Mouse (Mus musculus) G1E (cell line): ENCODE data around the gene Olfr1293-ps. TPM values are rescaled to one million over a fixed set of nuclear protein-coding genes. Genes with fewer than 3 reads are reported as not detected.

Source experiments
- polyA plus RNA-seq: library from polyadenylated mRNA; stranded (reverse); fragments of >175 nt; gene quantifications from 2 replicates; pipeline ENCODE4 v1.2.3, GENCODE M21; 2012
- total RNA-seq, 2 experiments: library from RNA; stranded (forward) in 1 of 2; stranded (reverse) in 1 of 2; fragments of 200-1000 nt in 1 of 2; fragments of >200 nt in 1 of 2; fragmentation: Nextera tagmentation in 1 of 2; gene quantifications; 2 replicates each; pipeline ENCODE4 v1.2.3; 2014 to 2017

Olfr1293-ps gene
- total and polyA plus RNA-seq, 3 experiments = 0.05 TPM; not detected in 2

Other genes starting within 250 kb of the Olfr1293-ps start
- gene Olfr1278, start 235.1 kb upstream of the Olfr1293-ps start, total RNA-seq (2014; fragmentation: Nextera tagmentation) = not detected in 2 replicates
- gene Olfr1278, start 235.1 kb upstream of the Olfr1293-ps start, total RNA-seq (2017) = under 0.01 and 0.22 TPM in 2 replicates
- gene Olfr1278, start 235.1 kb upstream of the Olfr1293-ps start, polyA plus RNA-seq = not detected in 2 replicates
- gene Olfr1279, start 224.6 kb upstream of the Olfr1293-ps start, total RNA-seq (2014; fragmentation: Nextera tagmentation) = not detected in 2 replicates
- 0.16 TPM in 1 of 2 replicates, not detected in the other for gene Olfr1279, start 224.6 kb upstream of the Olfr1293-ps start, total RNA-seq (2017)
- gene Olfr1279, start 224.6 kb upstream of the Olfr1293-ps start, polyA plus RNA-seq = not detected in 2 replicates
- not detected in 2 replicates for gene Olfr1280, start 211.2 kb upstream of the Olfr1293-ps start, total RNA-seq (2014; fragmentation: Nextera tagmentation)
- 0.12 and 0.22 TPM in 2 replicates for gene Olfr1280, start 211.2 kb upstream of the Olfr1293-ps start, total RNA-seq (2017)
- not detected in 2 replicates for gene Olfr1280, start 211.2 kb upstream of the Olfr1293-ps start, polyA plus RNA-seq
- gene Olfr1281, start 198.7 kb upstream of the Olfr1293-ps start, total RNA-seq (2014; fragmentation: Nextera tagmentation) = not detected in 2 replicates
- gene Olfr1281, start 198.7 kb upstream of the Olfr1293-ps start, total RNA-seq (2017) = 0.05 and 0.23 TPM in 2 replicates
- gene Olfr1281, start 198.7 kb upstream of the Olfr1293-ps start, polyA plus RNA-seq = not detected in 2 replicates
- gene Olfr1282, start 189.1 kb upstream of the Olfr1293-ps start, total RNA-seq (2014; fragmentation: Nextera tagmentation) = not detected in 2 replicates
- gene Olfr1282, start 189.1 kb upstream of the Olfr1293-ps start, total RNA-seq (2017) = 0.12 TPM in 1 of 2 replicates, not detected in the other
- gene Olfr1282, start 189.1 kb upstream of the Olfr1293-ps start, polyA plus RNA-seq = not detected in 2 replicates
- not detected in 2 replicates for gene Olfr1283, start 158.4 kb upstream of the Olfr1293-ps start, total RNA-seq (2014; fragmentation: Nextera tagmentation)
- 0.11 and 0.17 TPM in 2 replicates for gene Olfr1283, start 158.4 kb upstream of the Olfr1293-ps start, total RNA-seq (2017)
- not detected in 2 replicates for gene Olfr1283, start 158.4 kb upstream of the Olfr1293-ps start, polyA plus RNA-seq
- not detected in 2 replicates for gene Olfr1284, start 149.7 kb upstream of the Olfr1293-ps start, total RNA-seq (2014; fragmentation: Nextera tagmentation)
- not detected in 2 replicates for gene Olfr1284, start 149.7 kb upstream of the Olfr1293-ps start, total RNA-seq (2017)
- not detected in 2 replicates for gene Olfr1284, start 149.7 kb upstream of the Olfr1293-ps start, polyA plus RNA-seq
- gene Olfr1286, start 102.1 kb upstream of the Olfr1293-ps start, total RNA-seq (2014; fragmentation: Nextera tagmentation) = not detected in 2 replicates
- 0.22 and 0.70 TPM in 2 replicates for gene Olfr1286, start 102.1 kb upstream of the Olfr1293-ps start, total RNA-seq (2017)
- not detected in 2 replicates for gene Olfr1286, start 102.1 kb upstream of the Olfr1293-ps start, polyA plus RNA-seq
- gene Olfr1287, start 76.1 kb upstream of the Olfr1293-ps start, total RNA-seq (2014; fragmentation: Nextera tagmentation) = not detected in 2 replicates
- 0.11 and 0.12 TPM in 2 replicates for gene Olfr1287, start 76.1 kb upstream of the Olfr1293-ps start, total RNA-seq (2017)
- gene Olfr1287, start 76.1 kb upstream of the Olfr1293-ps start, polyA plus RNA-seq = not detected in 2 replicates
- not detected in 2 replicates for gene Olfr1288, start 51.1 kb upstream of the Olfr1293-ps start, total RNA-seq (2014; fragmentation: Nextera tagmentation)
- gene Olfr1288, start 51.1 kb upstream of the Olfr1293-ps start, total RNA-seq (2017) = not detected in 2 replicates
- not detected in 2 replicates for gene Olfr1288, start 51.1 kb upstream of the Olfr1293-ps start, polyA plus RNA-seq
- gene Olfr1289, start 44.4 kb upstream of the Olfr1293-ps start, total RNA-seq (2014; fragmentation: Nextera tagmentation) = not detected in 2 replicates
- not detected in 2 replicates for gene Olfr1289, start 44.4 kb upstream of the Olfr1293-ps start, total RNA-seq (2017)
- not detected in 2 replicates for gene Olfr1289, start 44.4 kb upstream of the Olfr1293-ps start, polyA plus RNA-seq
- gene Olfr1290, start 31.4 kb upstream of the Olfr1293-ps start, total RNA-seq (2014; fragmentation: Nextera tagmentation) = not detected in 2 replicates
- gene Olfr1290, start 31.4 kb upstream of the Olfr1293-ps start, total RNA-seq (2017) = not detected in 2 replicates
- gene Olfr1290, start 31.4 kb upstream of the Olfr1293-ps start, polyA plus RNA-seq = not detected in 2 replicates
- not detected in 2 replicates for gene Olfr1291-ps1, start 28.0 kb upstream of the Olfr1293-ps start, total RNA-seq (2014; fragmentation: Nextera tagmentation)
- gene Olfr1291-ps1, start 28.0 kb upstream of the Olfr1293-ps start, total RNA-seq (2017) = 0.06 and 0.22 TPM in 2 replicates
- not detected in 2 replicates for gene Olfr1291-ps1, start 28.0 kb upstream of the Olfr1293-ps start, polyA plus RNA-seq
- not detected in 2 replicates for gene Olfr1294, start 15.1 kb downstream of the Olfr1293-ps start, total RNA-seq (2014; fragmentation: Nextera tagmentation)
- 0.23 TPM in 1 of 2 replicates, not detected in the other for gene Olfr1294, start 15.1 kb downstream of the Olfr1293-ps start, total RNA-seq (2017)
- gene Olfr1294, start 15.1 kb downstream of the Olfr1293-ps start, polyA plus RNA-seq = not detected in 2 replicates
- not detected in 2 replicates for gene Olfr1295, start 44.5 kb downstream of the Olfr1293-ps start, total RNA-seq (2014; fragmentation: Nextera tagmentation)
- 0.05 and 0.17 TPM in 2 replicates for gene Olfr1295, start 44.5 kb downstream of the Olfr1293-ps start, total RNA-seq (2017)
- not detected in 2 replicates for gene Olfr1295, start 44.5 kb downstream of the Olfr1293-ps start, polyA plus RNA-seq
- not detected in 2 replicates for gene Olfr1297, start 101.3 kb downstream of the Olfr1293-ps start, total RNA-seq (2014; fragmentation: Nextera tagmentation)
- 0.05 TPM in 1 of 2 replicates, not detected in the other for gene Olfr1297, start 101.3 kb downstream of the Olfr1293-ps start, total RNA-seq (2017)
- not detected in 2 replicates for gene Olfr1297, start 101.3 kb downstream of the Olfr1293-ps start, polyA plus RNA-seq
- not detected in 2 replicates for gene Olfr1298, start 124.0 kb downstream of the Olfr1293-ps start, total RNA-seq (2014; fragmentation: Nextera tagmentation)
- gene Olfr1298, start 124.0 kb downstream of the Olfr1293-ps start, total RNA-seq (2017) = 0.29 TPM in 1 of 2 replicates, not detected in the other
- gene Olfr1298, start 124.0 kb downstream of the Olfr1293-ps start, polyA plus RNA-seq = not detected in 2 replicates
- gene Olfr1299, start 136.2 kb downstream of the Olfr1293-ps start, total RNA-seq (2014; fragmentation: Nextera tagmentation) = not detected in 2 replicates
- gene Olfr1299, start 136.2 kb downstream of the Olfr1293-ps start, total RNA-seq (2017) = 0.12 and 0.16 TPM in 2 replicates
- not detected in 2 replicates for gene Olfr1299, start 136.2 kb downstream of the Olfr1293-ps start, polyA plus RNA-seq
- not detected in 2 replicates for gene Olfr1301, start 225.8 kb downstream of the Olfr1293-ps start, total RNA-seq (2014; fragmentation: Nextera tagmentation)
- under 0.01 TPM in 1 of 2 replicates, not detected in the other for gene Olfr1301, start 225.8 kb downstream of the Olfr1293-ps start, total RNA-seq (2017)
- gene Olfr1301, start 225.8 kb downstream of the Olfr1293-ps start, polyA plus RNA-seq = not detected in 2 replicates